Mouse (Mus musculus) liver, embryonic 14.5 days (tissue): ENCODE results near the gene Rab40b.
"Not testable (repeated sequence)": the region's sequence is repeated elsewhere in the genome, so short reads cannot be mapped to it uniquely, and the experiment has no call there.

Source experiments
- CTCF ChIP-seq: IDR thresholded peaks from 2 replicates; pipeline ENCODE4 v1.5.1; 2016; ENCODE audit warnings: antibody characterized with exemption, low read depth, control low read depth
- EP300 ChIP-seq: IDR thresholded peaks from 2 replicates; pipeline ENCODE4 v1.6.1; 2016; ENCODE audit warnings: antibody characterized with exemption, low read depth

GRCm38 (mm10) chr11:121342423-121342822 lies 45.6 kb downstream of the Rab40b start:
- not testable (repeated sequence) for TF ChIP-seq CTCF, EP300
